Mouse (Mus musculus): ENCODE data around the gene Slc25a36.

Slc25a36 gene

GRCm38 (mm10) chr9:97106481-97107160 is 4.3 kb downstream of the Slc25a36 start:
- DNase-seq, result peak in 1 of 2 experiments; percentile 43

GRCm38 (mm10) chr9:97105400-97105985 is 5.5 kb downstream of the Slc25a36 start:
- no peak for DNase-seq

DNA sequence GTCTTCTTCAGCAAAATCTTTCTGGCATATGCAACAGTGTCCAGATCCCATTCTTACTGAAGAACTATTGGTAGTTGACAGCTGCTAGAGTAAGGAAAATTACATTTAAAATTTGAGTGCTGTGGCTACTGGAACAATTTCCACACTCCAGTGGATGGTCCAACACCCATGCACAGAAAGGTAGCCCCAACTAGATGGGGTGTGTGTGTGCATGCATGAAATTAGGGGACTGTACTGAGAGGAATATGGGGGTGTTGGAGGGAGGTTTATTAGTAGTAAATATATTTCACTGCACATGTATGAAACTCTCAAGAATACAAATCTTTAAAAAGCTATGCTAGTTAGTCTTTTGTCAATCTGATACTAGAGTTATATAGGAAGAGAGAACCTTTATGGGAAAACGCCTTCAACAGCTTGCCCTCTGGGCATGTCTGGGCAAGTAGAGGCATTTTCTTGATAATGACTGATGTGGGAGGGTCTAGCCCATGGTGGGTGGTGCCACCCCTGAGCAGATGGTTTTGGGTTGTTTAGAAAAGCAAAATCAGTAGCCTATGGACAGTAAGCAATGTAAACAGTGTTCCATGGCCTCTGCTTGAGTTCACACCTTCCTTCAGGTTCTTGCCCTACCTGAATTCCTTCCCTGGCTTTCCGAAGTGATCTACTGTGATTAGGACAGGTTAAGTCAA is 7.4 kb downstream of the Slc25a36 start:
- DNase-seq, result no peak

GRCm38 (mm10) chr9:97098985-97099384 is 12.0 kb downstream of the Slc25a36 start:
- peak in 1 of 2 experiments; percentile 23 for DNase-seq

- no peak for DNase-seq
Measured at GRCm38 (mm10) chr9:97096180-97096579, 14.8 kb downstream of the Slc25a36 start.

DNA sequence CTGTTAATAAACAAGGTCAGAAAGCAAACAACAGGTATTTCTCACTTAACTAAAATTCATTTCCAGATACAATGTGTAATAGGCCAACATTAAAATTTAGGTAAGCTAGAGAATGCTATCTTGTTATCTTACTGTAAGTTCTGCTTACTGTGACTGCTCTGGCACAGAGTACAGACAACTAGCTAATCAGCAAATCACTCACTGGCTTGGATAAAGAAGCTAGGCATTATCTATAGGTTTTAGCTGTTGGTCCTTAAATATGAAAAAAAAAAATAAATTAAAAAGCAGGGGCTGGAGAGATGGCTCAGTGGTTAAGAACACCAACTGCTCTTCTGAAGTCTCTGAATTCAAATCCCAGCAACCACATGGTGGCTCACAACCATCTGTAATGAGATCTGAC is 23.1 kb downstream of the Slc25a36 start:
- DNase-seq, result no peak

DNA sequence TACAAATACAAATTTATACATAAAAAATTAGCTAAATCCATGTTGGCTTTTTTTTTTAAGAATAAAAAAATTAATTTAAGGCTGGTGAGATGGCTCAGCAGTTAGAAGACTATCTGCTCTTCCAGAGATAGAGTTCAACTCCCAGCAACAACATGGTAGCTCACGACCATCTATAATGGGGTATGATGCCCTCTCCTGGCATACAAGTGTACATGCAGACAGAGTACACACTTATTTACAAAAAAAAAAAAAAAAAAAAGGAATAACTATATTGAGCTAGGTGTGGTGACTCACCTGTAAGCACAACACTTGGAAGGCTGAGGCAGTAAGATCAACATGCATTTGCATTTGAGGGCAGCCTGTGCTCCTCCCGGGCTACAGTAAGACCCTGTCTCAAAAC is 26.3 kb downstream of the Slc25a36 start:
- DNase-seq, result no peak

DNA sequence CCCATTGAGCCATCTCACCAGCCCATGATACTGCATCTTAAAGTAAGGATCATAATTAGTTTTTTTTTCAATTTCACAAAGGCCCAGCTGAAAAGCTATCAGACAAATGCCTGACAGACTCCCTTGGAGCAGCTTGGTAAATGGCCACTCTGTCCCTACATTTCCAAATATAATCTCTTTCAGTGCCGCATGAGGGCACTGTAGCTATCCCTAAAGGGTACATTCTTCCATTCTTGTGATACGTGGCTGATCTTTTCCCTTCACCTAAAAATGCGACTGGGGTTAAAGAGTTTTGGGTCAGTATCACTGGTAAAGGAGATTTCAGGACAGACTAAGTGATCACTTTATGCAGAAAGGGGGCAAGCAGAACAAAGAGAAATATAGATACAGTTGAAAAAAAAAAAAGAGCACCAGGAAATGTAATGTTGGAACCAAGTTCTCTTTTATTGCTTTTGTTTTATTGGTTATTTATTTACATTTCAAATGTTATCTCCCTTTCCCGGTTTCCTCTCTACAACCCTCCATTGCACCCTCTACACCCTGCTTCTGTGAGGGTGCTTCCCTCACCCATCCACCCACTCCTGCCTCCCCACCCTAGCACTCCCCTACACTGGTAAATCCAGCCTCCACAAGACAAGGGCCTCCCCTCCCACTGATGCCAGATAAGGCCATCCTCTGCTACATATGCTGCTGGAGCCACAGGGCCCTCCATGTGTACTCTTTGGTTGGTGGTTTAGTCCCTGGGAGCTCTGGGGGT is 29.7 kb downstream of the Slc25a36 start:
- DNase-seq, result no peak

GRCm38 (mm10) chr9:97069911-97070310 is 41.0 kb downstream of the Slc25a36 start:
- DNase-seq, result no peak

DNA sequence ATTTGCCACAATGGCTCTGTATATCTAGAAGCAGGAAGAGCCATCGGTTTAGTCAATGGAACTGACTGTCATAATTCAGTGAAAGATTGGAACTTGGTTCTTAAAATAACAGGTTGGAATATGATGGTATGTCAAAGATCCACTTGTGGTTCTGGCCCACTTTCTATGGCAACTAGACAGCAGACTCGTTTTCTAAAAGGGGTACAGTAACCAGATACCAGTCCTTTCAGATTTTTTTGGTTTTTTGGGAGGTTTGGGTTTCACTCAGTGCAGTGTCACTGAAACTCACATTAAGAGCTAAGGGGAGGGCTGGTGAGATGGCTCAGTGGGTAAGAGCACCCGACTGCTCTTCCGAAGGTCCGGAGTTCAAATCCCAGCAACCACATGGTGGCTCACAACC is 41.5 kb downstream of the Slc25a36 start:
- no peak for DNase-seq

DNA sequence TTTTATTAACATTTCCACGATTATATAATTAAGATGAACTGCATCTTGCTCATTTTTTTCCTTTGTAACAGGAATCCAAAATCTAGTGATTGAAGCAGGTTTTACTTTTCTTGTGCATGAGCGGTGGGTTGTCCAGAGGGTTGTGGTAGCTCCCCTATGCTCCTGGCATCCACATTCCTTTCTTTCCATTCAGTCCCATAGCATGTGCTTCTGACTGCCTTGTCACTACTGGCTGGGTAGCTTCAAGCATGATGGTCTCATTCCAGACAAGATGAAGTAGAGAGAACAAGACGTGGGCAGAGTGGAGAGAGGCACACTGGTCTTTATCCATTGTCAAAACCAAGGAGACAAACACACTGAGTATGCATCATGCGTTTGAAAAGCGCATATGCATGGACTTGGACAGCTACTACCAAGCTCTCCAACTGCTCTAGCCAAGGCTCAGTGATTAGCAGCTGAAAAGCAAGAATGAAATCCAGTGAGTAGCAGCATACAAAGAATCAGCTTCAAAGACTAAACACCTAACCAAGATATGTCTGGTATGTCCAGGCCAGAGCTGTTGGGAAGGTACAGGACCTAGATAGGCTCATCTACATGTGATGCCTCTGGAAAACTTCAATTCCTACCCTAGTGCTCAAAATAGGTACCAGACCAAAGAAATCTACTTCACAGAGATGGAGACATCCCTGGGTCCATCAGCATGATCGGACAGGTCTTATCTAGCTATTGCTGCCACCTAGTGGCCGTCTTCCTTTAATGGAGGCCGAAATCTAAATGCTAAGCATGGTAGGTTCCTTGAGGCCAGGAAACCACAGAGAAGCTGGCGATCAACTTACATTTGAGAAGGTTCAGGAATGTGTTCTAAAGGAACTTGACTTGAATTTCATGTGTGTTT is 42.5 kb downstream of the Slc25a36 start:
- peak; percentile 48 to 74 for DNase-seq

GRCm38 (mm10) chr9:97067761-97068160 is 43.2 kb downstream of the Slc25a36 start:
- DNase-seq, result no peak

DNA sequence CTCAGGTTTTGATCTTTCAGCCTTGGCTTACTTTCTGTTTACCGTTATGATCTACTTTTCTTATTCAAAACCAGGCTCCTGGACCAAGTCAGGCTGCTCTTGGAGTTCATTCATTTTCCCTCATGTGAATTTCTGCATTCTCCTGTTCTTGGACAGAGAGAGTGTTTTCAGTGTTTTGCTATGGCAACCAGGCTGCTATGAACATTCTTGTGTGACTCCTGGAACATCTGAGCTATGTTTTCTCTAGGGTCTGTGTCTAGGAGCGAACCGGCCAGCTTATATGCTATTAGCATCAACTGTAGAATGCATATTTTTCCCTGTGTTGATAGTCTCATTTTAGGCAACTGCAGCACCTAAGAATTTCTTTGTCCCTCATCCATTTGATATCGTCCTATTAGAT is 45.1 kb downstream of the Slc25a36 start:
- no peak for DNase-seq

DNA sequence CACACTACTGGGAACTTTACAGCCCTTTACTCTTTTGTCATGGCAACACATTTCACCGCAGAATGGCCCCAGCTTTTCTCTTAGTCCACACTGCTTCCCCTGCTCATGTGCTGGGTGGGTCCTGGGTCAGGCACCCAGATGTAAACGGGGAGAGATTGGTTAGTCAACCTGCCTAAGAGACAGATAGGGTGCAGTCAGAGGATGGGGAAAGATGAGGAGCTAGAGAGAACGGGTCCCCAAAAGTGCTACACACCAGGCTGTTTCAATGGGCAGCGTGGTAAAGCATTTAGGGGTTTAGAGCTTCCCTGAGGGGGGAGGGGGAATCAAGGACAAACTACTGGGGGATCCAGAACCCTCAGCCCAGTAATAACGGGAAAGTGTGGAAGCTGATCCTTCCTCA is 45.7 kb downstream of the Slc25a36 start:
- no peak for DNase-seq

GRCm38 (mm10) chr9:97064161-97064560 is 46.8 kb downstream of the Slc25a36 start:
- DNase-seq, result no peak

DNA sequence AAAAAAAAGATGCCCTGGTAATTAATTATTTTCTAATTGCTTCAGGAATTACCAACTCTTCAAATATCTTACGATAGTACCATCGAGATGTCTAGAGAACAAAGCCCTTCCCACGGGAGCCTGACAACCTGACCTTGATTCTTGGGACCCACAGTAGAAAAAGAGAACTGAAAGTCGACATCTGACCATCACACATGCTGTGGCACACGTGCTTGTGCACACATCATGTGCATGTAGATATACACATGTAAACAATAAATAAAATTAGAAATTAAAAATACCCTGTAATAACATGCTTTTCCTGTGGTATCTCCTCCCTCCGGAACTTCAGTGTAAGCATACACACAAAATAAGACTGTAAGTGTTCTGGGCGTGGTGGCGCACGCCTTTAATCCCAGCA is 49.3 kb downstream of the Slc25a36 start:
- DNase-seq, result no peak

DNA sequence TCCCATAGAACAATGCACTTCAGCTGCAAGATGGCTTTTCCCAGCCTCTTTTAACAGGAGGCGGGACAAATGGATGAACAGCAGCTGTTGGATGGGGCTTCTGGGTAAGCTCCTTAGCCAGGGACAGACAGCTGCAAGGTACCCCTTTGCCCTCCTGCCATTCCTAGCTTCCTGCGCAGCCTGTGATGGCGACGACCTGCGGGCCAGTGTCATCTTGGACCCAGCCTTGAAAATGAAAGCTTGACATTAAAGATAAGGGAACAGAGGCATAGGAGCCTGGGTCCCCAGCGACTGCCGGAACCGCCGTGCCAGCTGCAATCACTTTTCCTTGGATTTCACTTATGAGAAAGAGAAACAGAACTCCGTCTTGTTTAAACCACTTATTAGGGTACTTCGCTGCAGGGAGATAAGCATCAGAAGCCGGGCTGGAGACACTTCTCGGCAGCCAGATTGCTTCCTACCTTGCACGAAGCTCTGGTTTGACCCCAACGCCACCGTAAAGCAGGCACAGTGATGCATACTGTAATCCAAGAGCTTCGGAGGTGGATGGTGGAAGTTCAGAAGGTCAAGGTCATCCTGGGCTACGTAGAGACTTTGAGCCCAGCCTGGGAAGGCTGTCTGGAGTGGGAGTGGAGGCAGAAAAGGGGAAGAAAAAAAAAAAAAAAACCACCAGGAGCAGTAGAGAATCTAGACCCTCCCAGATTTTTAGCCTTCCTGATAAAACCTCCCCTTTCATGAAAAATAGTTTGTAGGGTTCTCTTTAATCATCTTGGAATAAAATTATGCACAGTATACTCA is 54.2 kb downstream of the Slc25a36 start:
- DNase-seq, result no peak

- no peak for DNase-seq
Measured at GRCm38 (mm10) chr9:97055906-97056305, 55.1 kb downstream of the Slc25a36 start.

DNA sequence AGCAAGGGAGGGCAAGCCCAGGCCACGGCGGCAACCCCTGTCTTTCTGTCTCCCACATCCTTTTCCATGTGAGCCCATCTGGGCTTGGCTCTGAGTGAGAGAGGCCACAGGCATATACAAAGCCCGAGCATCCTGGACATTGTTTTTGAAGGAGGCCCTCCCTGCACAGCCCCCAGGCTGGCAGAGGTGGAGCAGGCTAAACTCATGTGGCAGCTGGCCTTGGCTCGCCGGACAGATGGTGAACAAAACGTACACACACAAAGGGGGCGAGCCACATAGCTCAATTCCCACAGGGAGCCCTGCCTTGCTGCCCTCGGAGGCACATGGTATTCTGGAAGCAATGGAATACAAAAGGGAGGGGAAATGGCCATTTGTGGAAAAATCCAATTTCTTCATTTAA is 59.8 kb downstream of the Slc25a36 start:
- DNase-seq, result no peak

DNA sequence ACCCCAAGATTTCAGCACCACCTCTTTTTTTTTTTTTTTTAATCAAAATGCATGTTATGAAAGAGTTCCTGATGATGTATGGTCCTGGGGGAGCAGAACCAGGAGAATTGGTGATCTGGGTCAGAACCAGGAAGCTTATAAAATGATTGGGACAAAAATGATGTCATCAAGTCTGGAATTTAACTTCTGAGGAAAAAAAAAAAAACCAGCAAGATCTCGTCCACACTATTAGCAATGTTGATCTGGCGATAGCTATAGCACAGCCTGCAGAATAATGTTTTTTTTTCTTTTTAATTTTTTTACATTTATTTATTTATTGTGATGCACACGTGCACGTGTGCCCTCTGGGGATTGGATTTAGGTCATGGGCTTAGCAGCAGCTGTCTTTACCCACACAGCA is 64.7 kb downstream of the Slc25a36 start:
- no peak for DNase-seq

DNA sequence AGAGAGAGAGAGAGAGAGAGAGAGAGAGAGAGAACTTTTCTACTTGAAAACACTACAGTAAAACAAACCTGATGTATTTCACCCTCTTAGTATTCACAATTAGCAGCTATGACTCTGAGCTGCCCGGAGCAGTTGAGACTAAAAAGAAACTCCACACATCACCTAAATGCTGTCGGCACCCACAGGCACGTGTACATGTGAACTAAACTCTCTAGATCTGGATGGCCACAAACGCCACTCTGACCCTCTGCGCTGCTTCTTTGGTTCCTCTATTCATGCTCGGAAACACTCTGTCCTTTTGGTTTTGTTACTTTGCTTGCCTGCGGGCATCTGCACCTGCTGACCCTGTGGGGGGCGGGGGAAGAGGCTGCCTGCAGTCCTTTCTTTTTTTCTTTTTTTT is 69.3 kb downstream of the Slc25a36 start:
- no peak for DNase-seq

- DNase-seq, result no peak
Measured at GRCm38 (mm10) chr9:97038010-97038409, 72.9 kb downstream of the Slc25a36 start.
